Mouse (Mus musculus): ENCODE data around the gene Dynlrb1. TPM values are rescaled to one million over a fixed set of nuclear protein-coding genes. Genes with fewer than 3 reads are reported as not detected.

Dynlrb1 gene
- polyA plus RNA-seq, 1 experiment from 2014 or later, result 461 TPM

GRCm38 (mm10) chr2:155284647-155285046 lies 48.3 kb downstream of the Dynlrb1 start:
- Histone ChIP-seq H3K9me3 (no peaks in the 10 kb centered on the region), H3K9ac (replicated peaks) (no peak overlapping the region), H3K27ac (replicated peaks) (no peak overlapping the region), H3K4me2 (replicated peaks) (no peak overlapping the region), H3K4me1 (no peaks in the 10 kb centered on the region), H3K27me3 (no peaks in the 10 kb centered on the region), H3K4me3 (no peak overlapping the region), H3K36me3 (peaks cover 18% of the 10 kb centered on the region)
- 77% methylated on average over 7 of the region's 7 CpGs for WGBS
- ATAC-seq (ENCODE audit: low FRiP score, low read depth), result no peak

- no peak overlapping the region for H3K27ac ChIP-seq (replicated peaks)
- no peak for ATAC-seq (ENCODE audit: low FRiP score, low read depth)
- no peak overlapping the region for H3K9ac ChIP-seq (replicated peaks)
- no peaks in the 10 kb centered on the region for H3K27me3 ChIP-seq
- peaks cover 29% of the 10 kb centered on the region for H3K36me3 ChIP-seq
- H3K4me1 ChIP-seq, result no peaks in the 10 kb centered on the region
- 93% methylated on average over 6 of the region's 6 CpGs for WGBS
- H3K9me3 ChIP-seq, result no peaks in the 10 kb centered on the region
- no peak overlapping the region for H3K4me2 ChIP-seq (replicated peaks)
- H3K4me3 ChIP-seq, result no peak overlapping the region
These were observed 49.4 kb downstream of the Dynlrb1 start for GRCm38 (mm10) chr2:155285744-155286143.

GRCm38 (mm10) chr2:155287456-155288250 lies 51.3 kb downstream of the Dynlrb1 start:
- H3K9me3 ChIP-seq, result no peaks in the 10 kb centered on the region
- ATAC-seq (ENCODE audit: low FRiP score, low read depth), result no peak
- no peaks in the 10 kb centered on the region for H3K4me1 ChIP-seq
- no peak overlapping the region for H3K4me3 ChIP-seq
- no peak overlapping the region for H3K9ac ChIP-seq (replicated peaks)
- no peak overlapping the region for H3K27ac ChIP-seq (replicated peaks)
- H3K4me2 ChIP-seq (replicated peaks), result no peak overlapping the region
- no peaks in the 10 kb centered on the region for H3K27me3 ChIP-seq
- peaks cover 48% of the 10 kb centered on the region for H3K36me3 ChIP-seq
- 88% methylated on average over 4 of the region's 4 CpGs for WGBS

GRCm38 (mm10) chr2:155290066-155290465 lies 53.7 kb downstream of the Dynlrb1 start:
- no peaks in the 10 kb centered on the region for H3K27me3 ChIP-seq
- peaks cover 55% of the 10 kb centered on the region for H3K36me3 ChIP-seq
- no peak overlapping the region for H3K9ac ChIP-seq (replicated peaks)
- H3K4me2 ChIP-seq (replicated peaks), result no peak overlapping the region
- no peaks in the 10 kb centered on the region for H3K9me3 ChIP-seq
- H3K4me3 ChIP-seq, result no peak overlapping the region
- no peak overlapping the region for H3K27ac ChIP-seq (replicated peaks)
- 96% methylated on average over 8 of the region's 8 CpGs for WGBS
- no peak for ATAC-seq (ENCODE audit: low FRiP score, low read depth)
- no peaks in the 10 kb centered on the region for H3K4me1 ChIP-seq

- Histone ChIP-seq H3K27me3 (no peaks in the 10 kb centered on the region), H3K4me1 (no peaks in the 10 kb centered on the region), H3K27ac (replicated peaks) (no peak overlapping the region), H3K9ac (replicated peaks) (no peak overlapping the region), H3K36me3 (peaks cover 81% of the 10 kb centered on the region), H3K9me3 (no peaks in the 10 kb centered on the region), H3K4me2 (replicated peaks) (no peak overlapping the region), H3K4me3 (no peak overlapping the region)
- ATAC-seq (ENCODE audit: low FRiP score, low read depth), result no peak
- 88% methylated on average over 2 of the region's 2 CpGs for WGBS
These were observed 57.0 kb downstream of the Dynlrb1 start for GRCm38 (mm10) chr2:155293382-155293781.

GRCm38 (mm10) chr2:155293946-155294345 lies 57.6 kb downstream of the Dynlrb1 start:
- H3K36me3 ChIP-seq, result peaks cover 83% of the 10 kb centered on the region

GRCm38 (mm10) chr2:155295453-155295852 lies 59.1 kb downstream of the Dynlrb1 start:
- H3K27ac ChIP-seq (replicated peaks), result no peak overlapping the region
- H3K4me3 ChIP-seq, result no peak overlapping the region
- no peak overlapping the region for H3K4me2 ChIP-seq (replicated peaks)
- peaks cover 86% of the 10 kb centered on the region for H3K36me3 ChIP-seq
- H3K9ac ChIP-seq (replicated peaks), result no peak overlapping the region
- H3K9me3 ChIP-seq, result no peaks in the 10 kb centered on the region
- H3K4me1 ChIP-seq, result no peaks in the 10 kb centered on the region
- H3K27me3 ChIP-seq, result no peaks in the 10 kb centered on the region
- 95% methylated on average over 6 of the region's 6 CpGs for WGBS
- no peak for ATAC-seq (ENCODE audit: low FRiP score, low read depth)

More at GRCm38 (mm10) chr2:155293946-155294345, 57.6 kb downstream of the Dynlrb1 start:
- no peak overlapping the region for H3K4me2 ChIP-seq (replicated peaks)
- no peak for ATAC-seq (ENCODE audit: low FRiP score, low read depth)
- H3K4me1 ChIP-seq, result no peaks in the 10 kb centered on the region
- no peaks in the 10 kb centered on the region for H3K27me3 ChIP-seq
- H3K9ac ChIP-seq (replicated peaks), result no peak overlapping the region
- no peaks in the 10 kb centered on the region for H3K9me3 ChIP-seq
- WGBS, result 89% methylated on average over 4 of the region's 4 CpGs
- no peak overlapping the region for H3K27ac ChIP-seq (replicated peaks)
- no peak overlapping the region for H3K4me3 ChIP-seq

GRCm38 (mm10) chr2:155299563-155299962 lies 63.2 kb downstream of the Dynlrb1 start:
- 90% methylated on average over 4 of the region's 4 CpGs for WGBS
- Histone ChIP-seq H3K27ac (replicated peaks) (no peak overlapping the region), H3K4me2 (replicated peaks) (no peak overlapping the region), H3K4me3 (no peak overlapping the region), H3K9ac (replicated peaks) (no peak overlapping the region), H3K27me3 (no peaks in the 10 kb centered on the region), H3K36me3 (peaks cover 64% of the 10 kb centered on the region), H3K4me1 (no peaks in the 10 kb centered on the region), H3K9me3 (no peaks in the 10 kb centered on the region)
- no peak for ATAC-seq (ENCODE audit: low FRiP score, low read depth)

Other genes with a start within 250 kb of the Dynlrb1 start
- 0.12 and 0.24 TPM in 2 replicates for gene Gm14226, start 218.3 kb upstream of the Dynlrb1 start, polyA plus RNA-seq (2016; fragmentation: Nextera tagmentation; extraction: Ambion mirVana)
- 60.1 and 63.4 TPM in 2 replicates for gene Ahcy, start 162.0 kb upstream of the Dynlrb1 start, polyA plus RNA-seq (2016; fragmentation: Nextera tagmentation; extraction: Ambion mirVana)
- gene Itch, start 103.0 kb upstream of the Dynlrb1 start, polyA plus RNA-seq (2016; fragmentation: Nextera tagmentation; extraction: Ambion mirVana), result 64.1 and 66.2 TPM in 2 replicates
- gene Map1lc3a, start 39.8 kb downstream of the Dynlrb1 start, polyA plus RNA-seq (2016; fragmentation: Nextera tagmentation; extraction: Ambion mirVana), result 193 and 205 TPM in 2 replicates
- gene Pigu, start 120.9 kb downstream of the Dynlrb1 start, polyA plus RNA-seq (2016; fragmentation: Nextera tagmentation; extraction: Ambion mirVana), result 44.7 and 46.9 TPM in 2 replicates
- gene Trp53inp2, start 144.5 kb downstream of the Dynlrb1 start, polyA plus RNA-seq (2016; fragmentation: Nextera tagmentation; extraction: Ambion mirVana), result 103 and 119 TPM in 2 replicates
- gene Ncoa6, start 237.4 kb downstream of the Dynlrb1 start, polyA plus RNA-seq (2016; fragmentation: Nextera tagmentation; extraction: Ambion mirVana), result 32.7 and 36.0 TPM in 2 replicates

Data from midbrain, embryonic 12.5 days (tissue).